Mouse (Mus musculus): Measurements from ENCODE around the gene Olfr592.
"Not testable (repeated sequence)": the region's sequence is repeated elsewhere in the genome, so short reads cannot be mapped to it uniquely, and the experiment has no call there.

Gene Olfr592

DNA sequence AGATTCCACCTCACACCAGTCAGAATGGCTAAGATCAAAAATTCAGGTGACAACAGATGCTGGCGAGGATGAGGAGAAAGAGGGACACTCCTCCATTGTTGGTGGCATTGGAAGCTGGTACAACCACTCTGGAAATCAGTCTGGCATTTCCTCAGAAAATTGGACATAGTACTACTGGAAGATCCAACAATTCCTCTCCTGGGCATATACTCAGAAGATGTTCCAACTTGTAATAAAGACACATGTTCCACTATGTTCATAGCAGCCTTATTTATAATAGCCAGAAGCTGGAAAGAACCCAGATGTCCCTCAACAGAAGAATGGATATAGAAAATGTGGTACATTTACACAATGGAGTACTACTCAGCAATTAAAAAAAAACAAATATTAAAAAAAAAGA, at the start of gene Olfr592:
Gene Olfr592, plus strand, starts transcription at position 301 of the 400 bp plus-strand sequence.
- DNase-seq (ENCODE audit: low spot score in 2 of 2): not testable (repeated sequence)

- DNase-seq (ENCODE audit: low spot score in 2 of 2): no peak
Observed at GRCm38 (mm10) chr7:103140579-103140978, 44.0 kb upstream of the Olfr592 start, which contains the start of gene Olfr588-ps1. TSS of gene Olfr588-ps1 (plus strand) at chr7:103140879.

DNA sequence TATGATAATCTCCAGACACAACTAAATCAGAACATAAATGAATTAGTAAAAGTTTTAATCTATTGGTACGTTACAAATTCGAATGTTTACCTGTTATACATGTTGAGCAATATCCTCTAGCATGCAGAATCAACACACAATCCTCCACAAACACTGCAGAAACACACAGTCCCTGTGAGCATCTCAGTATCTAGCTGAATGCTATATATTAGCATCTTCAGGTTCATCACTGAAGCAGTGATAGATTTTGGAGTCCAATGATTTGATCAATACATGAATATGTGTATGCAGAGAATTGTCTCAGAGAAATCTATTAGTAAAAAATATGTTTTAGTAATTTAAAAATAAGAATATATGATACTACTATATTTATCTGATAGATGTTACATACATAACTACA, 28.3 kb upstream of the Olfr592 start, which contains the start of gene Olfr589:
Gene Olfr589, minus strand, starts transcription at position 101 of the 400 bp plus-strand sequence.
- DNase-seq (ENCODE audit: low spot score in 2 of 2): no peak

DNA sequence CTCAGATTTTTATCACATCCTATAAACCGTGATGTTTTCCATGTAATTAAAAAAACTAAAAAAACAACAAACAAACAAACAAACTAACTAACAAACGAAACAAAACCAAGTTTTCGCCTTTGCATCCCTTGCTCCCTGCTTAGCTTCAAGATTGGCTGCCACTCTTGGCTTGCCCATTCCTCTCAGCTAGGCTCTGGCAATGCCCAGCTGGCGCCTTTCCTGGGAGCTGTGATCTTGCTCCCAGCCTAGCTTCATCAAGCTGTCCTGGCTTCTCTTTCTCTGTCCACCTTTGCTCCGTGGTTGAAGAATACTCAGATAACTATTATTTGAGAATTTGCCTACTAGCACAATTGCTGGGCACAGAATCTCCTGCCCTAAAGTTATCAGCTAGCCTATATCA, 14.9 kb upstream of the Olfr592 start:
- no peak for DNase-seq (ENCODE audit: low spot score in 2 of 2)

- DNase-seq (ENCODE audit: low spot score in 2 of 2): no peak
Observed at GRCm38 (mm10) chr7:103178240-103178639, 6.4 kb upstream of the Olfr592 start, which contains the start of gene Olfr591. TSS of gene Olfr591 (minus strand) at chr7:103178340.

GRCm38 (mm10) chr7:103211562-103211961, 27.0 kb downstream of the Olfr592 start, which contains the start of gene Olfr593:
TSS of gene Olfr593 (plus strand) at chr7:103211862.
- no peak for DNase-seq (ENCODE audit: low spot score in 2 of 2)

- not testable (repeated sequence) for DNase-seq (ENCODE audit: low spot score in 2 of 2)
Observed at GRCm38 (mm10) chr7:103212050-103212449, 27.4 kb downstream of the Olfr592 start.

- no peak for DNase-seq (ENCODE audit: low spot score in 2 of 2)
Observed at GRCm38 (mm10) chr7:103216696-103217095, 32.1 kb downstream of the Olfr592 start, which contains the start of gene Olfr594. TSS of gene Olfr594 (plus strand) at chr7:103216996.

Measured in cerebellum, postnatal 4 days (tissue).